ENCODE assay signal across 21 mouse cellular contexts in genomic region chr7:121081816-121082215, GRCm38 (mm10). TPM values are rescaled to one million over a fixed set of nuclear protein-coding genes. Genes with fewer than 3 reads are reported as not detected.
"Had no signal": no experiment of that assay in that cellular context is flagged by ENCODE, and none has a peak within 500 bp of the region (broad histone marks: within the 10 kb centered on the region; RNA-seq: fewer than 3 reads in every experiment).

No protein-coding gene starts in this region.

- H3K27ac ChIP-seq: macrophage; midbrain, embryonic 10.5 days; midbrain, embryonic 12.5 days; neural tube, embryonic 12.5 days; neural tube, embryonic 15.5 days had no signal

- DNase-seq: lung, adult 18-20 months; lung, embryonic 14.5 days; lung, postnatal 14 days; lung, postnatal 36 days; midbrain, embryonic 14.5 days; retina, postnatal 1 day; right cerebral cortex, adult 18-20 months; right cerebral cortex, postnatal 25 days; right cerebral cortex, postnatal 4 days; spleen, adult 18-20 months; thymus, adult 18-20 months; thymus, postnatal 14 days; thymus, postnatal 36 days had no signal

- H3K9ac ChIP-seq: lung, embryonic 14.5 days; midbrain, embryonic 12.5 days; neural tube, embryonic 12.5 days; neural tube, embryonic 15.5 days had no signal

- H3K9me3 ChIP-seq: megakaryocyte, embryonic 14.5 days; midbrain, embryonic 10.5 days; midbrain, embryonic 12.5 days; neural tube, embryonic 12.5 days; neural tube, embryonic 15.5 days had no signal

- H3K4me3 ChIP-seq: megakaryocyte, embryonic 14.5 days; midbrain, embryonic 10.5 days; midbrain, embryonic 12.5 days; myocyte; neural tube, embryonic 12.5 days; neural tube, embryonic 15.5 days had no signal

- ATAC-seq: midbrain, embryonic 16.5 days had no signal

- H3K4me2 ChIP-seq: lung, embryonic 14.5 days; midbrain, embryonic 12.5 days; neural tube, embryonic 12.5 days; neural tube, embryonic 15.5 days had no signal

- H3K27me3 ChIP-seq: midbrain, embryonic 12.5 days; neural tube, embryonic 12.5 days; neural tube, embryonic 15.5 days had no signal

RNA-seq across cellular contexts. Expression of gene Otoa, which starts 0.4 kb away (rescaled TPM):
- polyA plus RNA-seq: macrophage had no signal
